Mouse (Mus musculus): ENCODE data around the gene Map3k6.

The Map3k6 gene

GRCm38 (mm10) chr4:133210023-133210787, 30.4 kb upstream of the Map3k6 start:
- H3K27me3 ChIP-seq (ENCODE audit: control insufficient read depth, insufficient read depth, low read length, poor library complexity, severe bottlenecking): no peaks in the 10 kb centered on the region
- no peaks in the 10 kb centered on the region for H3K36me3 ChIP-seq (ENCODE audit: control insufficient read depth, insufficient read depth, low read length, poor library complexity, severe bottlenecking)
- DNase-seq (ENCODE audit: low read depth, low spot score): no peak

GRCm38 (mm10) chr4:133210788-133211390, 29.7 kb upstream of the Map3k6 start:
- DNase-seq (ENCODE audit: low read depth, low spot score): no peak
- Histone ChIP-seq H3K27me3 (ENCODE audit: control insufficient read depth, insufficient read depth, low read length, poor library complexity, severe bottlenecking) (no peaks in the 10 kb centered on the region), H3K36me3 (ENCODE audit: control insufficient read depth, insufficient read depth, low read length, poor library complexity, severe bottlenecking) (no peaks in the 10 kb centered on the region)

GRCm38 (mm10) chr4:133211751-133212561, 28.7 kb upstream of the Map3k6 start, which contains the start of the genes Cd164l2 and Gpr3:
Gene Cd164l2 (plus strand): TSS chr4:133212131.
Gene Gpr3 (minus strand): TSS chr4:133212536.
- DNase-seq (ENCODE audit: low read depth, low spot score): no peak
- no peaks in the 10 kb centered on the region for H3K27me3 ChIP-seq (ENCODE audit: control insufficient read depth, insufficient read depth, low read length, poor library complexity, severe bottlenecking)
- H3K36me3 ChIP-seq (ENCODE audit: control insufficient read depth, insufficient read depth, low read length, poor library complexity, severe bottlenecking): no peaks in the 10 kb centered on the region

GRCm38 (mm10) chr4:133212562-133213267, 27.9 kb upstream of the Map3k6 start:
- Histone ChIP-seq H3K27me3 (ENCODE audit: control insufficient read depth, insufficient read depth, low read length, poor library complexity, severe bottlenecking) (no peaks in the 10 kb centered on the region), H3K36me3 (ENCODE audit: control insufficient read depth, insufficient read depth, low read length, poor library complexity, severe bottlenecking) (no peaks in the 10 kb centered on the region)
- peak; percentile 79 for DNase-seq (ENCODE audit: low read depth, low spot score)

GRCm38 (mm10) chr4:133213268-133213590, 27.4 kb upstream of the Map3k6 start:
- Histone ChIP-seq H3K27me3 (ENCODE audit: control insufficient read depth, insufficient read depth, low read length, poor library complexity, severe bottlenecking) (no peaks in the 10 kb centered on the region), H3K36me3 (ENCODE audit: control insufficient read depth, insufficient read depth, low read length, poor library complexity, severe bottlenecking) (no peaks in the 10 kb centered on the region)
- DNase-seq (ENCODE audit: low read depth, low spot score): peak; percentile 48

GRCm38 (mm10) chr4:133213661-133214060, 27.0 kb upstream of the Map3k6 start:
- no peaks in the 10 kb centered on the region for H3K27me3 ChIP-seq (ENCODE audit: control insufficient read depth, insufficient read depth, low read length, poor library complexity, severe bottlenecking)
- DNase-seq (ENCODE audit: low read depth, low spot score): no peak
- no peaks in the 10 kb centered on the region for H3K36me3 ChIP-seq (ENCODE audit: control insufficient read depth, insufficient read depth, low read length, poor library complexity, severe bottlenecking)

GRCm38 (mm10) chr4:133217641-133218040, 23.0 kb upstream of the Map3k6 start:
- no peaks in the 10 kb centered on the region for H3K27me3 ChIP-seq (ENCODE audit: control insufficient read depth, insufficient read depth, low read length, poor library complexity, severe bottlenecking)
- H3K36me3 ChIP-seq (ENCODE audit: control insufficient read depth, insufficient read depth, low read length, poor library complexity, severe bottlenecking): no peaks in the 10 kb centered on the region; the same call in 1 of the 2 replicates
- DNase-seq (ENCODE audit: low read depth, low spot score): peak; percentile 81

DNA sequence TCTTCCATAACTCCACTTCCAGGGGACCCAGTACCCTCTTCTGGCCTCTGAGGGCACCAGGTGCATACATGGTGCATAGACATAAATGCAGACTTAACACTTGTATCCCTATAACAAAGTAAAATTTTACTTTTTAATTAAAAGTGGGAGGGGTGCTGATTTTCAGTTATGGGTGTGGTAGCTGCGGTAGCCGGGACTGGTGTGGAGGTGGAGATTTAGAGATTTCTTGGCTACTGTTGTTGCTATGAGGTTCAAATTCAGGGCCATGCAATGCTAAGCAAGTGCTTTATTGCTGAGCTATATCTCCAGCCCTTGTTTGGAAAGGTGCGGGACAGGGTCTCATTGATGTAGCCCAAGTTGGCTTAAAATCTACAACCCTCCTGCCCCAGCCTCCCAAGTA, 21.9 kb upstream of the Map3k6 start:
- no peaks in the 10 kb centered on the region for H3K27me3 ChIP-seq (ENCODE audit: control insufficient read depth, insufficient read depth, low read length, poor library complexity, severe bottlenecking)
- H3K36me3 ChIP-seq (ENCODE audit: control insufficient read depth, insufficient read depth, low read length, poor library complexity, severe bottlenecking): no peaks in the 10 kb centered on the region; the same call in 1 of the 2 replicates
- no peak for DNase-seq (ENCODE audit: low read depth, low spot score)

GRCm38 (mm10) chr4:133220656-133221055, 20.0 kb upstream of the Map3k6 start:
- Histone ChIP-seq H3K27me3 (ENCODE audit: control insufficient read depth, insufficient read depth, low read length, poor library complexity, severe bottlenecking) (no peaks in the 10 kb centered on the region), H3K36me3 (ENCODE audit: control insufficient read depth, insufficient read depth, low read length, poor library complexity, severe bottlenecking) (no peaks in the 10 kb centered on the region; the same call in 1 of the 2 replicates)
- no peak for DNase-seq (ENCODE audit: low read depth, low spot score)

GRCm38 (mm10) chr4:133221701-133222100, 18.9 kb upstream of the Map3k6 start:
- no peaks in the 10 kb centered on the region for H3K27me3 ChIP-seq (ENCODE audit: control insufficient read depth, insufficient read depth, low read length, poor library complexity, severe bottlenecking)

GRCm38 (mm10) chr4:133223875-133224274, 16.7 kb upstream of the Map3k6 start:
- Histone ChIP-seq H3K36me3 (ENCODE audit: control insufficient read depth, insufficient read depth, low read length, poor library complexity, severe bottlenecking) (no peaks in the 10 kb centered on the region; the same call in 1 of the 2 replicates), H3K27me3 (ENCODE audit: control insufficient read depth, insufficient read depth, low read length, poor library complexity, severe bottlenecking) (no peaks in the 10 kb centered on the region)
- DNase-seq (ENCODE audit: low read depth, low spot score): no peak

More at GRCm38 (mm10) chr4:133221701-133222100, 18.9 kb upstream of the Map3k6 start:
- H3K36me3 ChIP-seq (ENCODE audit: control insufficient read depth, insufficient read depth, low read length, poor library complexity, severe bottlenecking): no peaks in the 10 kb centered on the region; the same call in 1 of the 2 replicates
- DNase-seq (ENCODE audit: low read depth, low spot score): no peak

DNA sequence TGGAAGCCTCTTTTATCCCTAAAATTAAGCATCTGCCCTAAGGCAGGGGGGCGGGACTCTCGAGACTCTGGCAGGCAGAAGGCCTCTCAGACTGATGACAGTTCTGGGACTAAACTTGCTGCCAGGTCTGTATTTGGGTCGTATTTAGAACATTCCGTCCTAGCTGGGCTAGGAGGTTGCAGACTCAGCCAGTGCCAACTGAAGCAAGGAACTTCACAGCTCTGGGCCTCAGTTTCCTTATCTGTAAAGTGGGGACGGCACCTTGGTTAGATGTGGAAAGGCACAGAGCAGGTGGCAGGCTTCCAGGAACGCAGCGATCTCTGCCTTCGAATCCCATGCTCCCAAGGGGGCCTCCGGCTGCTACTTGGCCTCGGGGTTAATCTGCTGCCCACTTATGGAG, 14.5 kb upstream of the Map3k6 start:
- no peak for DNase-seq (ENCODE audit: low read depth, low spot score)
- H3K36me3 ChIP-seq (ENCODE audit: control insufficient read depth, insufficient read depth, low read length, poor library complexity, severe bottlenecking): no peaks in the 10 kb centered on the region; the same call in 1 of the 2 replicates

GRCm38 (mm10) chr4:133227636-133228035, 13.0 kb upstream of the Map3k6 start:
- no peak for DNase-seq (ENCODE audit: low read depth, low spot score)
- no peaks in the 10 kb centered on the region for H3K27me3 ChIP-seq (ENCODE audit: control insufficient read depth, insufficient read depth, low read length, poor library complexity, severe bottlenecking)
- no peaks in the 10 kb centered on the region; the same call in 1 of the 2 replicates for H3K36me3 ChIP-seq (ENCODE audit: control insufficient read depth, insufficient read depth, low read length, poor library complexity, severe bottlenecking)

More for the DNA sequence above, 14.5 kb upstream of the Map3k6 start:
- no peaks in the 10 kb centered on the region for H3K27me3 ChIP-seq (ENCODE audit: control insufficient read depth, insufficient read depth, low read length, poor library complexity, severe bottlenecking)

DNA sequence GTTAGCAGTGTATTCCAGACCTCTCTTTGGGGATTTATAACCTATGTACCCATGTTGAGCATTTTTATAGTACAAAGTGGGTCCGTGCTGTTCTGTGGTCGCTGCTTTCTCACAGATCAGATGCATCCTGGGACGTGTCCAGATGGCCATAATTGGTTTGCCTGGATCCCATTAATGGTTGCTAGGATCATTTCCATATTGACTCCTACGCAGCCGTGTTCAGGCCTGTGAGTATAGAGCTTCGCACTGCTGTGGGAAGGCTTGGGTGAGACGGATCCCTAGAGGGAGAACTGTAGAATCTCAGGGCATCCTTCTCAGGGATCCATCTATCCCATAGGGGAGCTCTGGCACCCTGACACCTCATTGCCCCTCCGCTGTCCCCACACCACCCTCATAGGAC, 11.0 kb upstream of the Map3k6 start:
- Histone ChIP-seq H3K27me3 (ENCODE audit: control insufficient read depth, insufficient read depth, low read length, poor library complexity, severe bottlenecking) (no peaks in the 10 kb centered on the region), H3K36me3 (ENCODE audit: control insufficient read depth, insufficient read depth, low read length, poor library complexity, severe bottlenecking) (no peaks in the 10 kb centered on the region)
- no peak for DNase-seq (ENCODE audit: low read depth, low spot score)

Measured in splenic B cell, adult 2 months (primary cell).